In the genomic region with DNA sequence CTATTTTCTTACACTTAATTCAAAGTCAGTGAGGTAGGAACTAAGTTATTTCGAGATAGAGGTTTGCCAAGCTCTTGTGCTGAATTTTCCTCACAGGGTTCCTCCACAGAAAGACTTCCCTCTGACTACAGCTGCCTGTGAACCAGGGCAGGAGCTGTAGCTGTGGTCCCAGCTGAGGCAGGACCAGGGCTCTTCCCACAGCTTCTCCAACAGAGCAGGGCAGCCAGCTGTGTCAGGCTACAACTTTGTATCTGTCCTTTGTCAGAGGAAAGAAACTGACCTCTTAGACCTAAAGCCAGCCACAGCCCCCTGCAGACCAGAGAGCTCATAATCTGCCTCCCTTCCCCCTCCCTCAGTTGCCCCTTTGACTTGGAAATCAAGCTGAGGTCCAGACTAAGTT, we compare ENCODE assay signal across 9 mouse cellular contexts. TPM values are rescaled to one million over a fixed set of nuclear protein-coding genes. Genes with fewer than 3 reads are reported as not detected.
DNase-seq lines count a peak whose midpoint lies in the region; ATAC-seq and TF ChIP-seq lines count a peak whose summit lies in the region.
"Not testable (repeated sequence)": the region's sequence is repeated elsewhere in the genome, so short reads cannot be mapped to it uniquely, and the experiment has no call there.
"Had no signal": no experiment of that assay in that cellular context is flagged by ENCODE, and none has a peak within 500 bp of the region (broad histone marks: within the 10 kb centered on the region; RNA-seq: fewer than 3 reads in every experiment).

No protein-coding gene starts in this region.

- 22% methylated on average over 1 of the region's 1 CpGs for WGBS in lung, embryonic 16.5 days
- WGBS in neural tube, embryonic 13.5 days = 47% methylated on average over 1 of the region's 1 CpGs
- WGBS in stomach, postnatal 0 days = 29% methylated on average over 1 of the region's 1 CpGs

- intact Hi-C loops in gastrocnemius, postnatal 14 days (cut with DNase I; ENCODE audit: low total_unique reads) = not testable (repeated sequence)
- intact Hi-C loops in heart, postnatal 10 days (cut with DNase I) = loop anchor here (5.0 kb wide), 1 partner anchor 38 kb away; no protein-coding TSS in a partner anchor

- H3K4me2 ChIP-seq in lung, embryonic 16.5 days (ENCODE audit: low read depth, low read length); neural tube, embryonic 13.5 days; stomach, postnatal 0 days (replicated peaks; ENCODE audit: low read depth): not testable (repeated sequence)

- TF ChIP-seq CTCF in brain, embryonic 14.5 days (IDR thresholded peaks at IDR 0.05; ENCODE audit: borderline replicate concordance, extremely low read depth, insufficient read depth, insufficient read length); stomach, postnatal 0 days (IDR thresholded peaks at IDR 0.05; ENCODE audit: low read depth): not testable (repeated sequence)

- not testable (repeated sequence) for H3K4me1 ChIP-seq in lung, embryonic 16.5 days (replicated peaks; ENCODE audit: control insufficient read depth, insufficient read depth, low read length); neural tube, embryonic 13.5 days (replicated peaks); stomach, postnatal 0 days (replicated peaks; ENCODE audit: control insufficient read depth, insufficient read depth)

- not testable (repeated sequence) for H3K4me3 ChIP-seq in lung, embryonic 16.5 days (ENCODE audit: low read length); neural tube, embryonic 13.5 days
- H3K4me3 ChIP-seq in stomach, postnatal 0 days (ENCODE audit: low read depth, low read length) = 0 out of 2 replicates have a peak overlapping the region, but pooled peaks have one; percentile 10

- peak; percentile 43 for ATAC-seq in lung, embryonic 16.5 days (ENCODE audit: low read depth)
- not testable (repeated sequence) for ATAC-seq in neural tube, embryonic 13.5 days (ENCODE audit: low read depth); stomach, postnatal 0 days (ENCODE audit: low FRiP score, low TSS enrichment)

- H3K27me3 ChIP-seq in lung, embryonic 16.5 days (ENCODE audit: control insufficient read depth, insufficient read depth, low read depth, low read length); neural tube, embryonic 13.5 days; stomach, postnatal 0 days (ENCODE audit: control insufficient read depth, insufficient read depth, low read length): not testable (repeated sequence)

- not testable (repeated sequence) for H3K36me3 ChIP-seq in lung, embryonic 16.5 days (ENCODE audit: control insufficient read depth, insufficient read depth, low read length); neural tube, embryonic 13.5 days; stomach, postnatal 0 days (ENCODE audit: control insufficient read depth, insufficient read depth, low read length)

- not testable (repeated sequence) for H3K9me3 ChIP-seq in lung, embryonic 16.5 days (ENCODE audit: control insufficient read depth, low read length); neural tube, embryonic 13.5 days; stomach, postnatal 0 days (ENCODE audit: control insufficient read depth, low read length)

- TF ChIP-seq POLR2A in brain, embryonic 14.5 days (IDR thresholded peaks at IDR 0.05; ENCODE audit: borderline replicate concordance, extremely low read depth, insufficient read depth, insufficient read length, poor library complexity, severe bottlenecking) = not testable (repeated sequence)

- not testable (repeated sequence) for H3K9ac ChIP-seq in lung, embryonic 16.5 days (ENCODE audit: low read length); neural tube, embryonic 13.5 days; stomach, postnatal 0 days (ENCODE audit: low read length)

- not testable (repeated sequence) for TF ChIP-seq EP300 in stomach, postnatal 0 days (optimal IDR thresholded peaks at IDR 0.05)

- peak; percentile 27 for DNase-seq in 3T3-L1 (ENCODE audit: low read depth, low spot score)
- peak; percentile 1 for DNase-seq in brain, embryonic 14.5 days (ENCODE audit: low read depth)
- peak; percentile 11 for DNase-seq in gastrocnemius, postnatal 14 days
- peak; percentile 21 to 25 for DNase-seq in heart, postnatal 10 days
- peak; percentile 28 for DNase-seq in kidney, postnatal 10 days
- DNase-seq in stomach, postnatal 0 days (ENCODE audit: low spot score) = not testable (repeated sequence)

- peak overlapping the region; percentile 44; the same call in 1 of the 2 replicates for H3K27ac ChIP-seq in lung, embryonic 16.5 days (ENCODE audit: low read length)
- H3K27ac ChIP-seq in neural tube, embryonic 13.5 days (replicated peaks) = 0 out of 2 replicates have a peak overlapping the region, but pooled peaks have one; percentile 28
- peak overlapping the region; percentile 63; the same call in 1 of the 2 replicates for H3K27ac ChIP-seq in stomach, postnatal 0 days (replicated peaks)

RNA-seq across cellular contexts. Expression of gene Gbp9, which starts 29.6 kb away (rescaled TPM):
- polyA plus RNA-seq in brain, embryonic 14.5 days (2012; rRNA removed) = 0.79 and 1.5 TPM in 2 replicates
- total RNA-seq in gastrocnemius, postnatal 14 days (2021) = 1 to 10 TPM; 3.7 to 4.0 TPM
- total RNA-seq in heart, postnatal 10 days (2021) = 10 to 100 TPM; 10.2 to 13.1 TPM
- 4.0 and 4.2 TPM in 2 replicates for polyA plus RNA-seq in lung, embryonic 16.5 days (2015; fragmentation: Nextera tagmentation; extraction: Ambion mirVana)
- polyA plus RNA-seq in neural tube, embryonic 13.5 days (2015; fragmentation: Nextera tagmentation; extraction: Ambion mirVana) = 1.5 and 2.0 TPM in 2 replicates
- 2.1 TPM in 2 replicates for polyA plus RNA-seq in stomach, postnatal 0 days (2015; fragmentation: Nextera tagmentation; extraction: Ambion mirVana)

RNA-seq across cellular contexts. Expression of gene Gbp8, which starts 29.6 kb away (rescaled TPM):
- polyA plus RNA-seq in brain, embryonic 14.5 days (2012; rRNA removed) = 0.21 and 1.1 TPM in 2 replicates
- total RNA-seq in gastrocnemius, postnatal 14 days (2021) = not detected
- total RNA-seq in heart, postnatal 10 days (2021) = under 1 TPM; 0.26 to 0.40 TPM
- 0.80 and 1.8 TPM in 2 replicates for polyA plus RNA-seq in lung, embryonic 16.5 days (2015; fragmentation: Nextera tagmentation; extraction: Ambion mirVana)
- polyA plus RNA-seq in neural tube, embryonic 13.5 days (2015; fragmentation: Nextera tagmentation; extraction: Ambion mirVana) = 0.54 and 1.2 TPM in 2 replicates
- 0.61 and 0.75 TPM in 2 replicates for polyA plus RNA-seq in stomach, postnatal 0 days (2015; fragmentation: Nextera tagmentation; extraction: Ambion mirVana)
- total RNA-seq: MEL had no signal

RNA-seq across cellular contexts. Expression of gene Gbp4, which starts 29.6 kb away (rescaled TPM):
- 1.7 and 2.3 TPM in 2 replicates for polyA plus RNA-seq in brain, embryonic 14.5 days (2012; rRNA removed)
- 1 to 10 TPM; 1.3 to 1.8 TPM for total RNA-seq in gastrocnemius, postnatal 14 days (2021)
- 1 to 10 TPM; 6.4 to 6.8 TPM for total RNA-seq in heart, postnatal 10 days (2021)
- 2.0 and 3.4 TPM in 2 replicates for polyA plus RNA-seq in lung, embryonic 16.5 days (2015; fragmentation: Nextera tagmentation; extraction: Ambion mirVana)
- polyA plus RNA-seq in neural tube, embryonic 13.5 days (2015; fragmentation: Nextera tagmentation; extraction: Ambion mirVana) = 2.0 and 2.1 TPM in 2 replicates
- 0.85 and 0.92 TPM in 2 replicates for polyA plus RNA-seq in stomach, postnatal 0 days (2015; fragmentation: Nextera tagmentation; extraction: Ambion mirVana)
- total RNA-seq: MEL had no signal
